Mouse (Mus musculus) v-Abl transformed pro-B cells (cell line): Measurements from ENCODE around the gene Ifnar1.

Source experiments
- in situ Hi-C, 2 experiments: fragments of 400-800 bp; cut with MboI; formaldehyde crosslinking; loops; one replicate each; pipeline ENCODE4 v1.15.1; 2025; ENCODE audit not compliant: unreplicated experiment in 2 of 2

The Ifnar1 gene

GRCm38 (mm10) chr16:91533097-91534001 lies 48.3 kb downstream of the Ifnar1 start:
- in situ Hi-C loops = no loop called here

GRCm38 (mm10) chr16:91534477-91534876 lies 49.4 kb downstream of the Ifnar1 start:
- in situ Hi-C loops = no loop called here

GRCm38 (mm10) chr16:91534888-91535287 lies 49.9 kb downstream of the Ifnar1 start:
- in situ Hi-C loops = no loop called here

GRCm38 (mm10) chr16:91536372-91536771 lies 51.3 kb downstream of the Ifnar1 start:
- in situ Hi-C loops = no loop called here

GRCm38 (mm10) chr16:91537065-91537464 lies 52.0 kb downstream of the Ifnar1 start:
- in situ Hi-C loops = no loop called here

- in situ Hi-C loops = no loop called here
Measured at GRCm38 (mm10) chr16:91538051-91538450, 53.0 kb downstream of the Ifnar1 start.

- in situ Hi-C loops = no loop called here
Measured at GRCm38 (mm10) chr16:91538513-91538912, 53.5 kb downstream of the Ifnar1 start.

- in situ Hi-C loops = no loop called here
Measured at GRCm38 (mm10) chr16:91541573-91542081, 56.6 kb downstream of the Ifnar1 start.

GRCm38 (mm10) chr16:91543619-91544018 lies 58.6 kb downstream of the Ifnar1 start:
- in situ Hi-C loops = no loop called here

GRCm38 (mm10) chr16:91545597-91546281 lies 60.7 kb downstream of the Ifnar1 start:
- in situ Hi-C loops = loop anchor here (5.0 kb wide), 1 partner anchor 33 kb away; no protein-coding TSS in a partner anchor

- in situ Hi-C loops = loop anchor here (5.0 kb wide), 1 partner anchor 34 kb away; no protein-coding TSS in a partner anchor
Measured at GRCm38 (mm10) chr16:91546391-91546835, 61.4 kb downstream of the Ifnar1 start.

GRCm38 (mm10) chr16:91546836-91547741 lies 62.1 kb downstream of the Ifnar1 start, which contains the start of gene Ifngr2:
Gene Ifngr2, plus strand, starts transcription at chr16:91547072.
- in situ Hi-C loops = loop anchor here (5.0 kb wide), 1 partner anchor 35 kb away; no protein-coding TSS in a partner anchor

GRCm38 (mm10) chr16:91547974-91548373 lies 62.9 kb downstream of the Ifnar1 start:
- in situ Hi-C loops = loop anchor here (5.0 kb wide), 1 partner anchor 36 kb away; no protein-coding TSS in a partner anchor

- in situ Hi-C loops = loop anchor here (5.0 kb wide), 1 partner anchor 36 kb away; no protein-coding TSS in a partner anchor
Measured at GRCm38 (mm10) chr16:91548586-91548985, 63.5 kb downstream of the Ifnar1 start.

- in situ Hi-C loops = loop anchor here (5.0 kb wide), 1 partner anchor 37 kb away; no protein-coding TSS in a partner anchor
Measured at GRCm38 (mm10) chr16:91548996-91549395, 64.0 kb downstream of the Ifnar1 start.

- in situ Hi-C loops = loop anchor here (5.0 kb wide), 1 partner anchor 37 kb away; no protein-coding TSS in a partner anchor
Measured at GRCm38 (mm10) chr16:91549616-91550015, 64.6 kb downstream of the Ifnar1 start.

GRCm38 (mm10) chr16:91551081-91551524 lies 66.1 kb downstream of the Ifnar1 start:
- in situ Hi-C loops = no loop called here

- in situ Hi-C loops = no loop called here
Measured at GRCm38 (mm10) chr16:91552072-91552471, 67.0 kb downstream of the Ifnar1 start.

GRCm38 (mm10) chr16:91553625-91554024 lies 68.6 kb downstream of the Ifnar1 start:
- in situ Hi-C loops = no loop called here
